Mouse (Mus musculus): ENCODE data around the gene Sgo2b.
"Not testable (repeated sequence)": the region's sequence is repeated elsewhere in the genome, so short reads cannot be mapped to it uniquely, and the experiment has no call there.

Sgo2b gene

DNA sequence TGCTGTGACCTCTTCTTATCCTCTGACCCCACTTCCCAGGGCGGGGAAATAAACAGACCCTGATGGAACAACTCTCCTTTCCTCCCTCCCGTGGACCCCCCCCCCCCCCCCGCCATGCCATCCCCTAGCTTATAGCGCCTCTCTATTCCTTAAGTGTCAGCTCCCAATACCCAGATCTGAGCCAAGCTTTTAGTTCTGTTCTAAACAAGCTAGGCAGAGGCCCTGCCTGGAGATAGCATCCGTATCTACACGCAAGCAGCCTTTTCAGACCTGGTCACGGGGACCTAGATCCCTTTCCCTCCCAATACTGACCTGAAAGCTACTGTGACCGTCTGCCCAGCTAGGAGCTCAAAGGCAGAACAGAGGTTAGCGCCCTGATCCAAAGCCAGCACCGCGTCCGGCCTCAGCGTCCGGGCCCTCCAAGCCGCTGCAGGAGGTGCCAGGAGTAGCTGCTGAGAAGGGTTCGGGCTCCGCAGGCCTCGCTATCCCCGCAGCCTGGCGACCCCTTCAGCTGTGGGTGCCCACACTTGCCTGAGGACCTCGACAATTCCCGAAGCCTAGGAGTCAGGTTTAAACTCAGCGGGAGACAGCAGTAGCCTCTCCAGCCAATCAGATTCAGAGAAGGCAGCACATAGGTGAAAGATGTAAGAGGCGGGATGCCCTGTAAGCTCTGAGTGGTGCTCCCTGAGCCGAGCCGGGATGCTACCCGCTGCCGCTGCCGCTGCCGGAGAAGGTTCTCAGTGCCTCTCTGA is at the start of gene Sgo2b:
Gene Sgo2b (minus strand): TSS at position 623 of the 752 bp plus-strand sequence.
- no peak for DNase-seq

DNA sequence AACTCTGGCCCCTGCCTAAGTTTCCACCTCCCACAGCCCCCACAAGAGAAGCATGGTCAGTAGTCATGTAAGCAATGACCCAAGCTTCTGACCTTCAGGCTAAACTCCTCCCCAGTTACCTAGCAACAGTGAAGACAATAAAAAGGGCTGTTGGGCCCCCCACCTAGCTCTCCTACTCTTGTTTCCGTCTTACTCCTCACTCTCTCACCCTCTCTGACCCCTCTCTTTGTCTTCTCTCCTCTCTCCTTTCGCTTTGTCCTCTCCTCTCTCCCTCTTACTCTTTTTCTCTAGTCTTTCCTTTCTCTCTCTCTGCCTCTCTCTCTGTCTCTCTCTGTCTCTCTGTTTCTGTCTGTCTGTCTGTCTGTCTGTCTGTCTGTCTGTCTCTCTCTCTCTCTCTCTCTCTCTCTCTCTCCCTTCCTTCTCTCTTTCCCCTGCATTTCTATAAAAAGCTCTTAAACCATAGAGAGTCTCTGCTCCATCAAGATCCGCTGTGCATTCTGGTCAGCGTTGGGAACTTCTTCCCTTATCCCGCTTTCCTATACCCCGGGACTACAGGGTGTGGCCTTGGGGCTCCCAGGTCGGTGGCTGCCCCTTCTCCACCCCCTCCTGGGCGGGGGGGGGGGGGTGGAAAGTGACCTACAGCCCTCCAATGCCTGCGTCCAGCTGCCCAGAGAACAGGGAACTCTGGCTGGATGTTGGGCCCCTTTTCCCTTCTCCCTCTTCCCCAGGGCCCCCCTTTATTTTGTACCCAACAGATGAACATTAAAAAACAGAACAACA is 18.8 kb upstream of the Sgo2b start:
- DNase-seq: not testable (repeated sequence)

- no peak for DNase-seq
Measured at GRCm38 (mm10) chr8:63961032-63961785, 9.2 kb upstream of the Sgo2b start.

- DNase-seq: not testable (repeated sequence)
Measured at GRCm38 (mm10) chr8:63953802-63954201, 1.8 kb upstream of the Sgo2b start.

- no peak for DNase-seq
Measured at GRCm38 (mm10) chr8:63933171-63933570, 18.9 kb downstream of the Sgo2b start.

DNA sequence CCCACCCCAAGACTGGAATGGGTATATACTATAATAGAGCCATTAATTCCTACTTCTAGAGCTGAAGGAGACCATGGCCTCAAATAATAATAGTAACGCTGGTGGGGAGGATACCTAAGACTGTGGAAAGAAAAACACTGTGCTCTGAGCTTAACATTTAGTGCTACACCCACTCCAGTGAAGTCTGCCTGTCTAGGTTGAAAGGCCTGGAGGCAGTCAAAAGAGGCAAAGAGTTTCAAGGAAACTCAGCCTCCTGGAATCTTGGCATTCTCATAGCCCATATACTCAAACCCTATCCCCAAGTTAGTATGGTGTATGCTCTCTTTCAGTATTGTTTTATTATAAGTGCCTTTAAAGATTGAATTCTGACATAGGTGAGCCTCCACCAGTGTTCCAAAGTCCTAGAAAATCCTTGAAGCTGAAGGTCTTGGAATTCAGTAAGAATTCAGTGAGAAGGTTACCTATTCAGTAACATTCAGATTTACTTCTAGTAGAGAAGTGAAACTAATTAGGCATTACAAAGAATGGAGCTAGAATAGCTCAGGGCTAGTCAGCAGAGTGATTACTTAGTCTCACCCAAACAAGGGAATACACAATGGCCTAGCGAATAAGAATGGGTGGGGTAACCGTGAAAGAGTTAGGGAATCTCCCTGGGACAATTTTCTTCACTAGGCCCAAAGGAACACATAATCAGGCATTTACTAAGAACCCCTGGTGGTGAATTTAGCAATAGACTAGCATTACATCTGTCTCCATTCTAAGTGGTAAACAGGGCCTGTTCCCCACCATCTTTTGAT is 22.5 kb downstream of the Sgo2b start:
- no peak for DNase-seq

DNA sequence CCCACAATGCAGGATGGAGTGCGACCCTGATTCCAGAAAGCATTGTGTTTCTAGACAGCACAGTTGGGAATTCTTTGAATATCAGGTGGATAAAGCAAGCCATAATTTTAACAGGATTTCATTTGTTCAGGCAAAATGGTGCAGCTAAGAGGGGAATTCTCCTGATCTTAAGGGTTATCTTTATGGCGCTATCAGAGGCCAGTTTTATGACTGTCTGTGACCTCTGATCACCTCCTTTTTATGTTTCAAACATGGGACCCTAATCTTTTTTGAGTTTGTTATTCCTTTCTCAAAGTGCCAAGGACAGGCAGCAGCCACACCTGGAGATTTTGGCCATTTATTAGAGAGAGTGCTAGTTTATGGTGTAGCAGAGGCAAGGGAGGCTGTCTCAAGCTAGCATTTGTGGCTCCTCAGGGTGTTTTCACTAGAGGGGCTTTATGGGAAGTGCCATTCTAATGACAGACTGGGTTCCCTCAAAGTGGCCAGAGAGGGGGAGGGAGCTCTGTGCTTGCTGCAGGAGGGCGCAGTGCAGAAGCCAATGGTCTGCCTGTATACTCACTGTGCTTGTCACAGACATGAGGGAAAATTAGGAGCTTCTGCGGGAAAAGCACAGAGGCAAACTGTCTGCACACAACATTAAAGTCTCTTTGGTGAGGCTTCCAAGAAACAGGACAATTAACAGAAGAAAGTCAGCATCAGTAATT is 30.6 kb downstream of the Sgo2b start:
- DNase-seq: no peak

DNA sequence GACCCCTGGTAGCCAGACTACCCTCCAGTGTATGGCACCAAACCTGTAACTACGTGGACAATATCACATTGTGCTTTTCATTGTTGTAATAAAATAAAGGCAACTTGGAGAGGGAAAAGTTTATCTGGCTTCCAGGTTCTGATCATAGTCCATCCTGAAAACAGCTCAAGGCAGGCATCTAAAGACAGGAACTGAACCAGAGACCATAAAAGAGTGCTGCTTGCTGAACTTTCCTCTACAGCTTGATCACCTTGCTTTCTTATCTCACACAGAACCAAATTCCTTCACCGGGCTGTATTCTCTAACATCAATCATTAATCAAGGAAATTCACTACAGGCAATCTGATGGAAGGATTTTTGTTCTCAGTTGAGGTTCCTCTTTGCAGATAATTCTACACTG is 57.0 kb downstream of the Sgo2b start:
- DNase-seq: no peak

GRCm38 (mm10) chr8:63878353-63878752 is 73.7 kb downstream of the Sgo2b start:
- no peak for DNase-seq

- peak; percentile 81 for DNase-seq
Measured at GRCm38 (mm10) chr8:63877393-63877792, 74.7 kb downstream of the Sgo2b start.

- no peak for DNase-seq
Measured at GRCm38 (mm10) chr8:63876949-63877348, 75.1 kb downstream of the Sgo2b start.
